Mouse (Mus musculus): ENCODE measurements around the gene Nanos1. TPM values are rescaled to one million over a fixed set of nuclear protein-coding genes. Genes with fewer than 3 reads are reported as not detected.

Nanos1 gene
- polyA plus RNA-seq, 1 experiment: 0.38 TPM

GRCm38 (mm10) chr19:60787465-60788150, 31.8 kb downstream of the Nanos1 start:
- Histone ChIP-seq H3K4me2 (ENCODE audit: low read depth) (peak overlapping the region; percentile 97), H3K4me3 (no peak overlapping the region), H3K27me3 (ENCODE audit: control insufficient read depth, insufficient read depth, insufficient read length) (no peaks in the 10 kb centered on the region), H3K36me3 (ENCODE audit: control insufficient read depth, insufficient read depth) (peaks cover 3% of the 10 kb centered on the region), H3ac (ENCODE audit: control insufficient read depth, insufficient read length) (no peak overlapping the region), H3K79me2 (ENCODE audit: control insufficient read depth, insufficient read depth) (peaks cover 78% of the 10 kb centered on the region)
- no peak for TF ChIP-seq CEBPB (IDR thresholded peaks at IDR 0.05; ENCODE audit: insufficient read depth, poor library complexity, severe bottlenecking)
- TF ChIP-seq POLR2AphosphoS2 (IDR thresholded peaks at IDR 0.05; ENCODE audit: insufficient read length, low read depth): no peak
- TF ChIP-seq MAX (IDR thresholded peaks at IDR 0.05; ENCODE audit: low read depth): no peak
- no peak for TF ChIP-seq MYOG (IDR thresholded peaks at IDR 0.05; ENCODE audit: control insufficient read depth in 1 of 3, insufficient read depth in 1 of 3, insufficient read length in 2 of 3, low read depth in 2 of 3)
- TF ChIP-seq MYOD1 (IDR thresholded peaks at IDR 0.05; ENCODE audit: control insufficient read depth in 1 of 3, insufficient read length in 2 of 3, low read depth in 2 of 3): no peak
- TF ChIP-seq USF1 (IDR thresholded peaks at IDR 0.05; ENCODE audit: low read depth): no peak
- no peak for TF ChIP-seq REST (IDR thresholded peaks at IDR 0.05; ENCODE audit: insufficient read depth, insufficient read length)
- no peak for TF ChIP-seq SRF (IDR thresholded peaks at IDR 0.05; ENCODE audit: control insufficient read depth, insufficient read length, low read depth)

- peak overlapping the region; percentile 97 for H3K4me3 ChIP-seq
- peak overlapping the region; percentile 97 for H3K4me2 ChIP-seq (ENCODE audit: low read depth)
- TF ChIP-seq MYOD1 (IDR thresholded peaks at IDR 0.05; ENCODE audit: control insufficient read depth in 1 of 3, insufficient read length in 2 of 3, low read depth in 2 of 3): no peak
- no peak for TF ChIP-seq MYOG (IDR thresholded peaks at IDR 0.05; ENCODE audit: control insufficient read depth in 1 of 3, insufficient read depth in 1 of 3, insufficient read length in 2 of 3, low read depth in 2 of 3)
- TF ChIP-seq POLR2A (IDR thresholded peaks at IDR 0.05; ENCODE audit: insufficient read length, low read depth): no peak
- TF ChIP-seq MAX (IDR thresholded peaks at IDR 0.05; ENCODE audit: low read depth): no peak
- TF ChIP-seq TCF12 (IDR thresholded peaks at IDR 0.05; ENCODE audit: insufficient read depth, poor library complexity, severe bottlenecking): no peak
- TF ChIP-seq E2F4 (IDR thresholded peaks at IDR 0.05; ENCODE audit: insufficient read depth): no peak
- TF ChIP-seq USF1 (IDR thresholded peaks at IDR 0.05; ENCODE audit: low read depth): no peak
- TF ChIP-seq POLR2AphosphoS2 (IDR thresholded peaks at IDR 0.05; ENCODE audit: insufficient read length, low read depth): no peak
- TF ChIP-seq SRF (IDR thresholded peaks at IDR 0.05; ENCODE audit: control insufficient read depth, insufficient read length, low read depth): no peak
- TF ChIP-seq TCF3 (IDR thresholded peaks at IDR 0.05; ENCODE audit: insufficient read length, low read depth): no peak
- TF ChIP-seq CEBPB (IDR thresholded peaks at IDR 0.05; ENCODE audit: insufficient read depth, poor library complexity, severe bottlenecking): no peak
- no peak for TF ChIP-seq REST (IDR thresholded peaks at IDR 0.05; ENCODE audit: insufficient read depth, insufficient read length)
Measured at GRCm38 (mm10) chr19:60788214-60788960, 32.6 kb downstream of the Nanos1 start.

GRCm38 (mm10) chr19:60789452-60789851, 33.7 kb downstream of the Nanos1 start:
- peaks cover 60% of the 10 kb centered on the region for H3K79me2 ChIP-seq (ENCODE audit: control insufficient read depth, insufficient read depth)
- peaks cover 3% of the 10 kb centered on the region for H3K36me3 ChIP-seq (ENCODE audit: control insufficient read depth, insufficient read depth)
- H3K27me3 ChIP-seq (ENCODE audit: control insufficient read depth, insufficient read depth, insufficient read length): no peaks in the 10 kb centered on the region
- peak overlapping the region; percentile 97 for H3K4me2 ChIP-seq (ENCODE audit: low read depth)
- H3K4me3 ChIP-seq: peak overlapping the region; percentile 97
- TF ChIP-seq TCF12 (IDR thresholded peaks at IDR 0.05; ENCODE audit: insufficient read depth, poor library complexity, severe bottlenecking): no peak
- TF ChIP-seq MYOG (IDR thresholded peaks at IDR 0.05; ENCODE audit: control insufficient read depth in 1 of 3, insufficient read depth in 1 of 3, insufficient read length in 2 of 3, low read depth in 2 of 3): no peak
- TF ChIP-seq CEBPB (IDR thresholded peaks at IDR 0.05; ENCODE audit: insufficient read depth, poor library complexity, severe bottlenecking): no peak
- no peak for TF ChIP-seq POLR2A (IDR thresholded peaks at IDR 0.05; ENCODE audit: insufficient read length, low read depth)
- no peak for TF ChIP-seq REST (IDR thresholded peaks at IDR 0.05; ENCODE audit: insufficient read depth, insufficient read length)
- TF ChIP-seq E2F4 (IDR thresholded peaks at IDR 0.05; ENCODE audit: insufficient read depth): no peak
- H3ac ChIP-seq (ENCODE audit: control insufficient read depth, insufficient read length): peak overlapping the region; percentile 92

More at GRCm38 (mm10) chr19:60788214-60788960, 32.6 kb downstream of the Nanos1 start:
- peaks cover 3% of the 10 kb centered on the region for H3K36me3 ChIP-seq (ENCODE audit: control insufficient read depth, insufficient read depth)
- H3K79me2 ChIP-seq (ENCODE audit: control insufficient read depth, insufficient read depth): peaks cover 71% of the 10 kb centered on the region
- H3ac ChIP-seq (ENCODE audit: control insufficient read depth, insufficient read length): no peak overlapping the region
- H3K27me3 ChIP-seq (ENCODE audit: control insufficient read depth, insufficient read depth, insufficient read length): no peaks in the 10 kb centered on the region

GRCm38 (mm10) chr19:60789919-60790506, 34.2 kb downstream of the Nanos1 start:
- Histone ChIP-seq H3K4me3 (peak overlapping the region; percentile 97), H3K27me3 (ENCODE audit: control insufficient read depth, insufficient read depth, insufficient read length) (no peaks in the 10 kb centered on the region), H3K4me2 (ENCODE audit: low read depth) (peak overlapping the region; percentile 97), H3ac (ENCODE audit: control insufficient read depth, insufficient read length) (peak overlapping the region; percentile 92), H3K36me3 (ENCODE audit: control insufficient read depth, insufficient read depth) (peaks cover under 1% of the 10 kb centered on the region), H3K79me2 (ENCODE audit: control insufficient read depth, insufficient read depth) (peaks cover 54% of the 10 kb centered on the region)
- TF ChIP-seq POLR2AphosphoS2 (IDR thresholded peaks at IDR 0.05; ENCODE audit: insufficient read length, low read depth) (peak; percentile 44), REST (IDR thresholded peaks at IDR 0.05; ENCODE audit: insufficient read depth, insufficient read length) (no peak)
